Mouse (Mus musculus) embryonic fibroblast, embryonic 13.5 days (primary cell): Measurements from ENCODE around the gene Pcgf5. TPM values are rescaled to one million over a fixed set of nuclear protein-coding genes. Genes with fewer than 3 reads are reported as not detected.

Source experiments
- H3K27ac ChIP-seq: 2 replicates; pipeline ENCODE4 v1.5.1; 2012; ENCODE audit warnings: low read length, control low read depth, inconsistent platforms; ENCODE audit not compliant: insufficient read depth
- H3K4me1 ChIP-seq: 2 replicates; pipeline ENCODE4 v1.6.1; 2011; ENCODE audit warnings: low read length; ENCODE audit not compliant: control insufficient read depth, insufficient read depth
- H3K4me3 ChIP-seq: 2 replicates; pipeline ENCODE4 v1.5.1; 2011; ENCODE audit warnings: mild to moderate bottlenecking, control low read depth, low read length; ENCODE audit not compliant: insufficient read depth
- CTCF ChIP-seq: IDR thresholded peaks from 2 replicates; pipeline ENCODE4 v1.5.1; 2011; ENCODE audit warnings: mild to moderate bottlenecking, control low read depth, low read length, moderate library complexity, borderline replicate concordance; ENCODE audit not compliant: insufficient read depth
- POLR2A ChIP-seq: IDR thresholded peaks from 2 replicates; pipeline ENCODE4 v1.6.1; 2011; ENCODE audit warnings: low read depth, mild to moderate bottlenecking, control low read depth, low read length, moderate library complexity
- polyA plus RNA-seq: library from polyadenylated mRNA; stranded (reverse); fragments of >200 nt; gene quantifications from 2 replicates; pipeline ENCODE4 v1.2.4, GENCODE M21; 2011; ENCODE audit warnings: low read depth; ENCODE audit not compliant: missing spikeins, insufficient read length

Gene Pcgf5
- polyA plus RNA-seq: 12.0 and 12.4 TPM in 2 replicates

- TF ChIP-seq POLR2A (no peak), CTCF (no peak)
- H3K4me1 ChIP-seq: no peaks in the 10 kb centered on the region; the same call in 1 of the 2 replicates
- H3K4me3 ChIP-seq: peak within 1 kb of the TSS; percentile 73
- peak within 1 kb of the TSS; percentile 23; the same call in 1 of the 2 replicates for H3K27ac ChIP-seq
Observed at GRCm38 (mm10) chr19:36348161-36348800, at the start of gene Pcgf5. Gene Pcgf5 (plus strand): TSS chr19:36348309.

GRCm38 (mm10) chr19:36305542-36305941 is 42.6 kb upstream of the Pcgf5 start:
- Histone ChIP-seq H3K4me3 (no peak overlapping the region), H3K27ac (no peak overlapping the region), H3K4me1 (peaks cover 4% of the 10 kb centered on the region)
- TF ChIP-seq CTCF: no peak
- no peak for TF ChIP-seq POLR2A

GRCm38 (mm10) chr19:36314010-36314409 is 34.1 kb upstream of the Pcgf5 start:
- Histone ChIP-seq H3K4me1 (no peaks in the 10 kb centered on the region), H3K27ac (no peak overlapping the region), H3K4me3 (no peak overlapping the region)
- TF ChIP-seq CTCF (no peak), POLR2A (no peak)

DNA sequence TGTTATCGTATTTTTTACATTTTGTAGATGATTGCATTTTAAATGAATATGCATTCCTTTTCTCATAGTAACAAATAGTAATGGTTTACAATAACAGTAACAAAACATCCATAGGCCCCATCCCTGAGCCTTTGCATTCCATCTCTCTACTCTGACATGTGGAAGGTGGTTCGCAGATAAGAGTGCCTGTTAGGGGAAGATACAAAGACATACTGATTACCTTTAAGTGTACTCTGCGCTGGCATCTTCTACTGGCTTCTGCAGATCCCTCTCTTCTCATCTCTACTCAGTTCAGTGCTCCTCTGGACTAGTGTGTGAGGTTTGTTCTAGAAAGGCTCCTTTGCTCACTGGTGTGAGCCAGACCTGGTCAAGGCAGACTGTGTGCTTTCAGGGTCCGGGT is 28.4 kb upstream of the Pcgf5 start:
- Histone ChIP-seq H3K4me3 (no peak overlapping the region), H3K4me1 (no peaks in the 10 kb centered on the region), H3K27ac (no peak overlapping the region)
- TF ChIP-seq POLR2A: no peak
- no peak for TF ChIP-seq CTCF

GRCm38 (mm10) chr19:36321066-36321465 is 27.0 kb upstream of the Pcgf5 start:
- H3K4me3 ChIP-seq: no peak overlapping the region
- no peak overlapping the region for H3K27ac ChIP-seq
- TF ChIP-seq POLR2A (no peak), CTCF (no peak)
- H3K4me1 ChIP-seq: no peaks in the 10 kb centered on the region

DNA sequence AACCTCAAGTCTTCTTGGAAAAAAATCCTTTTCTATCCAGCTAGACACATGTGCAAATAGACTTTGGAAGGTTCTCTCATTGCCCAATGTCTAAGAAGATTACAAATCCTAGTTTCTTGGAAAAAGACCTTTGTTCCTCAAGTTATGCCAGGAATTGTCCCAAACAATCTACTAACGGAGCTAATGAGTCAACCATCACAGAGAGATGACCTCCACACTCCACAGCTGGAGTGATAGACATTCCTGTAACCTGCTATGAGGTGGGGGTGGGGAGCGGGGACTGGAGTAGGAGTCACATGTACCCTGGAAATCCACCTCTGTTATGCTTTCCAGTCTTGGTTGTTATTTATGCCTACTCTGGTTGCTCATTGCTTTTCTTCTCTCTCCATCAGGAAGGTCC is 24.8 kb upstream of the Pcgf5 start:
- TF ChIP-seq CTCF (no peak), POLR2A (no peak)
- no peak overlapping the region for H3K27ac ChIP-seq
- H3K4me3 ChIP-seq: no peak overlapping the region
- no peaks in the 10 kb centered on the region for H3K4me1 ChIP-seq

DNA sequence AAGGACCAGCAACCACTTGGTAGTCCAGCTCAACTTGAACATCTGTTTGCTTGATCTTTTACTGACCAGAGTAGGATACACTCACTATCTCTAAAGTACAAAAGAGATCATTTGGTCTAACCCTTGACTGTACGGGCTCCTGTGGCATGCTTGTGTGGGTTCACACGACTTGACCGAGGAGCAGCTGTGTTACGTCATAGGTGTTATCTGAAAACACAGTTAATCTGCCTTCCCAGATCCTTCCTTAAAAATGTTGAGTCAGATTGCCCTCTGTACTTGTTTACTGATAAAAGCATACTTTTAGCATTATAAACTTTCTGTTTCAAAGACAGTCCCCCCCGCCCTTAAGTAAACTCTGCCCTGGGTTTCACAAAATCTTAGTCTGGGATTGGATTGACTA is 19.4 kb upstream of the Pcgf5 start:
- Histone ChIP-seq H3K4me3 (no peak overlapping the region), H3K27ac (no peak overlapping the region), H3K4me1 (no peaks in the 10 kb centered on the region)
- no peak for TF ChIP-seq POLR2A
- no peak for TF ChIP-seq CTCF

GRCm38 (mm10) chr19:36347376-36347775 is 733 bp upstream of the Pcgf5 start:
- no peaks in the 10 kb centered on the region; the same call in 1 of the 2 replicates for H3K4me1 ChIP-seq
- H3K4me3 ChIP-seq: 0 out of 2 replicates have a peak overlapping the region, but pooled peaks have one; percentile 73
- TF ChIP-seq CTCF: no peak
- TF ChIP-seq POLR2A: no peak
- no peak overlapping the region for H3K27ac ChIP-seq

GRCm38 (mm10) chr19:36347831-36348160 is 313 bp upstream of the Pcgf5 start:
- no peak for TF ChIP-seq POLR2A
- TF ChIP-seq CTCF: no peak
- Histone ChIP-seq H3K27ac (no peak overlapping the region), H3K4me3 (peak overlapping the region; percentile 73), H3K4me1 (no peaks in the 10 kb centered on the region; the same call in 1 of the 2 replicates)

DNA sequence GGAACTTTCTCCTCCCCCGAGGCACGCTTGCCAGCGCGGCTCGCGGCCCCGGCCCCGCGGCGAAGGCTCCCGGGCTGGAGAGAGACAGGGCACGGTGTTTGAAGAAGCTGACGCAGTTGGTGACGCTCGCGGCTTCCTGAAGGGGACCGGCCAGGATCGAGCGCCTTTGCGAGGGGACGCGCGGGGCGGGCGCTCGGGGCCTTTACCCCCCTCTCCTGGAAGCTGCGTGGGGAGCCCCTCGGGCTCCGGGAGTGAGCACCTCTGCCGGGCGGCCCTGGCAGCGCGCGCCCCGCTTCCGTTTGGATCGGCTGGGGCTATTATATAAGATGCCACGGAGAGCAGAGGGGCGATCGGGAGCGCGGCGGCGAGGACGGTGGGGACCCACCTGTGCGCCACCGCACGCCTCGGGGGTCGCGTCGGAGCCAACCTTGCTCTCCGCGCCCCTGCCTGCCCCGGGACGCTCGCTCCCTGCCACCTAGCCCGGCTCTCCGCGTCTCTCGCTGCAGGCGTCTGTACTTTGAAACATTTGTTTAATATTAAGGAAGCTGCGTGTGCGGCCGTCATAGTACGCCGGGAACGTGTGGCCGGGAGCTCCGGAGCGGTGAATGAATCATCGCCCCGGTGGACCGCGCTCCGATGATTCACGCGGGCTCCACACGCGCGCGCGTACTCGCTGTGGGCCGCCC is 835 bp downstream of the Pcgf5 start:
- H3K4me1 ChIP-seq: no peaks in the 10 kb centered on the region; the same call in 1 of the 2 replicates
- H3K27ac ChIP-seq: peak overlapping the region; percentile 23; the same call in 1 of the 2 replicates
- H3K4me3 ChIP-seq: peak overlapping the region; percentile 73
- TF ChIP-seq POLR2A (no peak), CTCF (no peak)
